ENCODE assay signal across 29 mouse cellular contexts in the genomic region with DNA sequence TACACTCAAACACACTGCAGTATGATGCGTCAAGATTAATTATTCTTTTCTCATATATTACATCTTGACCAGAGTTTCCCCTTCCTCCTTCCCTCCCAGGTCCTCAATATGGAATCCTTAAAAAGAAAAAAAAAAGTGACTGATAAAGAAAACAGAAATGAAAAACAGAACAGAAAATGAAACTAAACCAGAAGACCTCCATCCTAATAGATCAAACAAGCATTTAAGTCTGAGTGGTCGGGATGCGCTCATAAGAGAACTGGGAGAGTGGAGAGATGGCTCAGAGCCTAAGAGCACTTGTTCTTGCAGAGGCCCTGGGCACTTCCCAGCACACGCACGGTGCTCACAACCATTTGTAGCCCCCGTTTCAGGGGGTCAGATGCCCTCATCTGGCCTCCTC. TPM values are rescaled to one million over a fixed set of nuclear protein-coding genes. Genes with fewer than 3 reads are reported as not detected.
DNase-seq lines count a peak whose midpoint lies in the region; ATAC-seq and TF ChIP-seq lines count a peak whose summit lies in the region.
"Had no signal": no experiment of that assay in that cellular context is flagged by ENCODE, and none has a peak within 500 bp of the region (broad histone marks: within the 10 kb centered on the region; RNA-seq: fewer than 3 reads in every experiment).

No protein-coding gene starts in this region.

- no peak for TF ChIP-seq EP300 in heart, adult 2 months (IDR thresholded peaks at IDR 0.05; ENCODE audit: insufficient read depth, low read depth, low read length)
- TF ChIP-seq EP300 in CH12.LX (IDR thresholded peaks at IDR 0.05; ENCODE audit: low read length): peak; percentile 80

- 74% methylated on average over 6 of the region's 6 CpGs for WGBS in heart, adult 2 months

- H3K79me2 ChIP-seq in heart, adult 2 months (replicated peaks; ENCODE audit: control insufficient read depth, insufficient read depth, low read length): no peaks in the 10 kb centered on the region
- no peaks in the 10 kb centered on the region for H3K79me2 ChIP-seq in CH12.LX (replicated peaks; ENCODE audit: control insufficient read depth, extremely low read depth, insufficient read depth, poor library complexity, severe bottlenecking)

- no peak for ATAC-seq in megakaryocyte, adult 5-6 weeks (ENCODE audit: poor library complexity, severe bottlenecking)
- ATAC-seq: forebrain, embryonic 14.5 days; forebrain, postnatal 0 days; intestine, postnatal 0 days; Patski had no signal

- no peak for DNase-seq in heart, adult 2 months
- DNase-seq in heart, adult 18-20 months: no peak
- DNase-seq in CH12.LX (ENCODE audit: extremely low read depth): peak; percentile 40
- no peak for DNase-seq in spleen, postnatal 4 days (ENCODE audit: low spot score in 2 of 2)
- DNase-seq: adrenal gland, adult 2 months; adrenal gland, postnatal 14 days; cerebellum, adult 11 months; cerebellum, adult 2 months; cerebellum, adult 9-11 months; cerebellum, postnatal 25 days; forebrain, postnatal 0 days; gastrocnemius, postnatal 36 days; heart, postnatal 4 days had no signal

- dilution Hi-C loops in CH12.LX (cut with MboI; ENCODE audit: extremely low pct_ligation_motif_present, extremely low pct_unique_long_range_greater_than_20kb, low sequenced_read_pairs): no loop called here

- H3K27me3 ChIP-seq in heart, adult 2 months (ENCODE audit: control insufficient read depth, insufficient read depth, low read length): no peaks in the 10 kb centered on the region; the same call in 1 of the 2 replicates
- peaks cover 13% of the 10 kb centered on the region for H3K27me3 ChIP-seq in megakaryocyte, embryonic 14.5 days (replicated peaks)
- no peaks in the 10 kb centered on the region for H3K27me3 ChIP-seq in CH12.LX (replicated peaks)
- H3K27me3 ChIP-seq: embryonic facial prominence, embryonic 12.5 days; embryonic facial prominence, embryonic 15.5 days; Patski had no signal

- no peak overlapping the region for H3K9ac ChIP-seq in heart, adult 2 months (ENCODE audit: low read depth, low read length)
- H3K9ac ChIP-seq in CH12.LX (ENCODE audit: insufficient read depth, low read depth): peak overlapping the region; percentile 13; the same call in 1 of the 2 replicates
- H3K9ac ChIP-seq: embryonic facial prominence, embryonic 12.5 days; embryonic facial prominence, embryonic 15.5 days; forebrain, postnatal 0 days; hindbrain, embryonic 14.5 days had no signal

- intact Hi-C loops in heart, adult 2 months (cut with DNase I): no loop called here

- H3K27ac ChIP-seq in heart, adult 2 months: peak overlapping the region; percentile 2; the same call in 1 of the 2 replicates
- H3K27ac ChIP-seq in CH12.LX (ENCODE audit: insufficient read depth, low read depth): no peak overlapping the region
- H3K27ac ChIP-seq: embryonic facial prominence, embryonic 12.5 days; embryonic facial prominence, embryonic 15.5 days; hindbrain, embryonic 14.5 days had no signal

- no peak overlapping the region for H3K4me3 ChIP-seq in heart, adult 2 months
- peak overlapping the region; percentile 14 for H3K4me3 ChIP-seq in megakaryocyte, embryonic 14.5 days (replicated peaks)
- H3K4me3 ChIP-seq in CH12.LX (replicated peaks in 1 of 3; ENCODE audit: low read depth in 2 of 3, low read length in 2 of 3, poor library complexity in 1 of 3): no peak overlapping the region
- H3K4me3 ChIP-seq: embryonic facial prominence, embryonic 12.5 days; embryonic facial prominence, embryonic 15.5 days had no signal

- peak overlapping the region; percentile 77; the same call in 1 of the 2 replicates for H3K4me2 ChIP-seq in CH12.LX (ENCODE audit: insufficient read depth, low read depth, poor library complexity, severe bottlenecking)
- H3K4me2 ChIP-seq: embryonic facial prominence, embryonic 12.5 days; embryonic facial prominence, embryonic 15.5 days; heart, embryonic 11.5 days; hindbrain, embryonic 14.5 days had no signal

- TF ChIP-seq RAD21 in CH12.LX (IDR thresholded peaks at IDR 0.05; ENCODE audit: low read depth, low read length): no peak

- in situ Hi-C loops in CH12.LX (cut with MboI; ENCODE audit: low pct_ligation_motif_present, low pct_unique_long_range_greater_than_20kb, low sequenced_read_pairs): no loop called here

- H3K36me3 ChIP-seq in heart, adult 2 months (ENCODE audit: control insufficient read depth, insufficient read depth, low read length): no peaks in the 10 kb centered on the region
- H3K36me3 ChIP-seq in megakaryocyte, embryonic 14.5 days (replicated peaks; ENCODE audit: low read length): no peaks in the 10 kb centered on the region
- no peaks in the 10 kb centered on the region for H3K36me3 ChIP-seq in CH12.LX (replicated peaks in 1 of 2; ENCODE audit: control insufficient read depth in 1 of 2, insufficient read depth in 1 of 2, low read length in 1 of 2)
- H3K36me3 ChIP-seq: embryonic facial prominence, embryonic 12.5 days; embryonic facial prominence, embryonic 15.5 days; G1E had no signal

- no peaks in the 10 kb centered on the region; the same call in 1 of the 2 replicates for H3K4me1 ChIP-seq in heart, adult 2 months (ENCODE audit: control insufficient read depth, insufficient read depth, low read length)
- H3K4me1 ChIP-seq in megakaryocyte, embryonic 14.5 days: peaks cover 23% of the 10 kb centered on the region
- H3K4me1 ChIP-seq in CH12.LX (ENCODE audit: control insufficient read depth in 1 of 2, insufficient read depth in 2 of 2): peaks cover 2 to 28% of the 10 kb centered on the region in 2 experiments; a peak in 3 of 4 replicates
- H3K4me1 ChIP-seq: embryonic facial prominence, embryonic 12.5 days; embryonic facial prominence, embryonic 15.5 days had no signal

- no peaks in the 10 kb centered on the region for H3K9me3 ChIP-seq in megakaryocyte, embryonic 14.5 days
- no peaks in the 10 kb centered on the region for H3K9me3 ChIP-seq in CH12.LX (replicated peaks; ENCODE audit: low read length)
- H3K9me3 ChIP-seq: embryonic facial prominence, embryonic 12.5 days; embryonic facial prominence, embryonic 15.5 days; G1E had no signal

- no peak for TF ChIP-seq CTCF in heart, adult 2 months (IDR thresholded peaks at IDR 0.05)
- TF ChIP-seq CTCF in CH12.LX (conservative IDR thresholded peaks at IDR 0.05 in 1 of 2, IDR thresholded peaks at IDR 0.05 in 1 of 2; ENCODE audit: low read depth in 2 of 2, low read length in 2 of 2): no peak

- TF ChIP-seq POLR2A in heart, adult 2 months (IDR thresholded peaks at IDR 0.05; ENCODE audit: insufficient read depth, low read depth, low read length): no peak
- TF ChIP-seq POLR2A in CH12.LX (IDR thresholded peaks at IDR 0.05; ENCODE audit: low read depth, low read length): no peak

TF ChIP-seq in CH12.LX, 34 proteins besides CTCF, POLR2A, EP300 and RAD21:
- TF ChIP-seq MAFK (IDR thresholded peaks at IDR 0.05; ENCODE audit: insufficient replicate concordance, low read length) (no peak), UBTF (IDR thresholded peaks at IDR 0.05; ENCODE audit: low read depth, low read length) (no peak), POLR2AphosphoS2 (IDR thresholded peaks at IDR 0.05; ENCODE audit: low read depth, low read length) (no peak), IRF4 (IDR thresholded peaks at IDR 0.05; ENCODE audit: low read depth, low read length) (peak; percentile 80), BHLHE40 (IDR thresholded peaks at IDR 0.05; ENCODE audit: low read depth, low read length) (peak; percentile 37; the same call in 1 of the 2 replicates), KAT2A (IDR thresholded peaks at IDR 0.05; ENCODE audit: insufficient replicate concordance, low read length) (no peak), ZNF384 (IDR thresholded peaks at IDR 0.05; ENCODE audit: low read depth, low read length) (peak; percentile 83), RCOR1 (conservative IDR thresholded peaks at IDR 0.05; ENCODE audit: low read depth, low read length) (peak; percentile 74; the same call in 1 of the 2 replicates)

RNA-seq across cellular contexts. Expression of gene March10, which starts 28.5 kb away (rescaled TPM):
- not detected for total RNA-seq in heart, adult 2 months (2021)
- 0.08 and 0.38 TPM in 2 replicates for polyA plus RNA-seq in heart, adult 2 months (2012; rRNA removed)
- not detected for total RNA-seq in heart, adult 18-20 months (2021)
- polyA plus RNA-seq in megakaryocyte, embryonic 14.5 days (2012; ENCODE audit: insufficient read depth, low replicate concordance): 0.87 and 1.3 TPM in 2 replicates
- total RNA-seq in megakaryocyte, adult 5-6 weeks (2015): not detected in 2 replicates
- total RNA-seq in megakaryocyte, adult 5-6 weeks (2017): not detected in 2 replicates
- total RNA-seq in CH12.LX (2012; rRNA removed) (not detected in 2 replicates), CH12.LX (2014; rRNA removed) (not detected in 2 replicates)
- not detected in 2 replicates for polyA plus RNA-seq in CH12.LX (2012; ENCODE audit: insufficient read length, low read depth)
- total RNA-seq: adrenal gland, adult 2 months; adrenal gland, postnatal 14 days; common myeloid progenitor, adult 5-6 weeks; gastrocnemius, adult 8-10 months; gastrocnemius, postnatal 36 days; granulocyte monocyte progenitor cell, adult 5-6 weeks had no signal
- polyA plus RNA-seq: adrenal gland, adult 2 months; forebrain, embryonic 11.5 days; G1E; heart, postnatal 0 days; intestine, embryonic 14.5 days; intestine, postnatal 0 days had no signal
